Mouse (Mus musculus) cerebellum, postnatal 10 days (tissue): ENCODE data around the gene Gpr62.
"Not testable (repeated sequence)": the region's sequence is repeated elsewhere in the genome, so short reads cannot be mapped to it uniquely, and the experiment has no call there.

Source experiments
- DNase-seq, 2 experiments: peaks; one replicate each; pipeline ENCODE4 v3.0.0; 2021; ENCODE audit warnings: mixed read lengths in 2 of 2

Gpr62 gene

GRCm38 (mm10) chr9:106465571-106466200 lies at the start of gene Gpr62:
TSS of gene Gpr62 (minus strand) at chr9:106465938.
- DNase-seq, result peak; percentile 95 to 96

DNA sequence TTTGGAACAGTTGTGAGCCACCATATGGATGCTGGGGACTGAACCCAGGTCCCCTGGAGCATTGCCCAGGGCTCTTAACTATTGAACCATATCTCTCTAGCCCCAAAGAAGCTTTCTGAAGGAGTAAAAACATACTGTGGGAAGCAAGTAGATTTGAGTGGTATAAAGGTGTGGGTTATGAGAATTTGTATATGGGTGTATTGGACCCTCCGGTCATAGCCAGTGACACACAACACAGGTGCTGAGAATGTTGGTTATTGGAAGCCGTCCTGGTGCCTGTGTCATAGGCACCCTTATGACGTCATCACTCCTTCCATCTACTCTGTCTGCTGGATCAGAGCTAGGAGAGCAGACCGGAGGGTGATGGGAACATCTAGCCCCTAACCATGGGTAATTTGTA lies 48.5 kb upstream of the Gpr62 start, which contains the start of gene Iqcf5:
Gene Iqcf5, plus strand, starts transcription at position 301 of the 400 bp plus-strand sequence.
- no peak for DNase-seq

- DNase-seq, result no peak
These were observed 47.8 kb upstream of the Gpr62 start for GRCm38 (mm10) chr9:106513566-106513965.

- no peak for DNase-seq
These were observed 47.2 kb upstream of the Gpr62 start for GRCm38 (mm10) chr9:106512729-106513450.

GRCm38 (mm10) chr9:106509356-106509755 lies 43.6 kb upstream of the Gpr62 start:
- no peak for DNase-seq

- DNase-seq, result no peak
These were observed 38.5 kb upstream of the Gpr62 start for GRCm38 (mm10) chr9:106504246-106504645.

GRCm38 (mm10) chr9:106501846-106502245 lies 36.1 kb upstream of the Gpr62 start:
- no peak for DNase-seq

GRCm38 (mm10) chr9:106499667-106500066 lies 33.9 kb upstream of the Gpr62 start, which contains the start of gene Iqcf1:
TSS of gene Iqcf1 (plus strand) at chr9:106499967.
- DNase-seq, result no peak

- DNase-seq, result not testable (repeated sequence)
These were observed 21.9 kb upstream of the Gpr62 start for GRCm38 (mm10) chr9:106487602-106488001.

DNA sequence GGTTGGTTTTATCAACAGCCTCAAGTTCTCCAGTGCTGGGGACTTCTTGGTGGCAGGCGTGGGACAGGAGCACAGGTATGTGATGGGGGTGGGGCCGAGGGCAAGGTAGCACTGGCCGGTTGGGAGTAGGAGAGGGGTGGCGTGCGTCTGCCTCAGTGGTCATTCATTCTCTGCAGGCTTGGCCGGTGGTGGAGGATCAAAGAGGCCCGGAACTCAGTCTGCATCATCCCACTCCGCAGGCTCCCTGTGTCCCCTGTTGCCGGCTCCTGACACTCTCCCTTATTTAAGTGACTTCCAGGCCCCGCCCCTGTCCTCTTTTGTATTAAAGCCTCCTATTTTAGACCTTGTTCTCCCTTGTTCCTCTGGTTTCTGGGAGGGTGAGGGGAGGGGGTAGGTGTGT lies 19.3 kb upstream of the Gpr62 start:
- DNase-seq, result peak in 1 of 2 experiments; percentile 5

DNA sequence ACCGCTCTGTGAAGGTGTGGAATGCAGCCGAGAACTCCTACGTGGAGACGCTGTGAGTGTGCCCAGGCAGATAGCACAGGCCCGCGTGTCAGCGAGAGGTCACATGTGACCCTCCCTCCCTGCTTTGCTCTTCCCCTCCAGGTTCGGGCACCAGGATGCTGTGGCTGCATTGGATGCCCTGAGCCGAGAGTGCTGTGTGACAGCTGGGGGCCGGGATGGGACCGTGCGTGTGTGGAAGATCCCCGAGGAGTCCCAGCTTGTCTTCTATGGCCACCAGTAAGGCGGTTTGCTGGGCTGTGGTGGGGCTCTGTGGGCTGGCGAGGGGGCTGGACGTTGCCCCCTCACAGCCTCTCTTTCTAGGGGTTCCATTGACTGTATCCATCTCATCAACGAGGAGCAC lies 17.9 kb upstream of the Gpr62 start:
- no peak for DNase-seq

- DNase-seq, result no peak
These were observed 17.4 kb upstream of the Gpr62 start for GRCm38 (mm10) chr9:106483136-106483535.

GRCm38 (mm10) chr9:106482578-106483115 lies 16.9 kb upstream of the Gpr62 start:
- no peak for DNase-seq

DNA sequence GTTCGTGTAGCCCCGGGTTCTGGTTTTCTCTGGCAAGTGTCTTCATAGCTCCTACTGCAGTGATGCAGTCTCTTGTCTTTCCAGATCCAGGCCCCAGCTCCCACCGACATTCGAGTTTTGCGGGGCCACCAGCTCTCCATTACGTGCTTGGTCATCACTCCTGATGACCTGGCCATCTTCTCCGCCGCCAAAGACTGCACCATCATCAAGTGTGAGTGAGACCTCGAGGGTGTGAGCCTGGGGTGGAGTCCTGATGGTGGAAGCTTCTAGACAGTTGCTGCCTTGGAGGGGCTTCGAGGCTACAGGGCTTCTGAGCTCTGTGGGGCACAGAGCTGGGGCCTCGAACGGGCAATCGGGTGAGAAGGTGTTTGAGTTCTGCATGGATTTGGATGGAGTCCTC lies 15.9 kb upstream of the Gpr62 start:
- peak in 1 of 2 experiments; percentile 1 for DNase-seq

DNA sequence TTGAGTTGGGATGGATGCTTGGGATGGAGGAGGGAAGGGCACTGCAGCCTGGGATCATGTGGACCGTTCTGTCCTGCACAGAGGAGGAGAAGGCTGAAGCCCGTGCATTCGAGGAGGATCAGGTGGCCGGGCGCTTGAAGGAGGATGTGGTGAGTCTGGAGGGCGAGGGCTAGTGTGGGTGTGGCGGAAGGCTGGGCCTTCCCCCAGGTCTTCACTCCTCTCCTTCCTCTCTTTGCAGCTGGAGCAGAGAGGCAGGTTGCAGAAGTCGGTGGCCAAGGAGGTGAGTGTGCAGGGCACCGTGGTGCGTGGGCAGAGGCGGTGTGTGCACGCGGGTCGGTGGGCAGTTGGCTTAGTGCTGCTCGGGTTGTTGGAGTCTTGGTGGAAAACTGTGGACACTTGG lies 15.3 kb upstream of the Gpr62 start:
- DNase-seq, result peak in 1 of 2 experiments; percentile 2

DNA sequence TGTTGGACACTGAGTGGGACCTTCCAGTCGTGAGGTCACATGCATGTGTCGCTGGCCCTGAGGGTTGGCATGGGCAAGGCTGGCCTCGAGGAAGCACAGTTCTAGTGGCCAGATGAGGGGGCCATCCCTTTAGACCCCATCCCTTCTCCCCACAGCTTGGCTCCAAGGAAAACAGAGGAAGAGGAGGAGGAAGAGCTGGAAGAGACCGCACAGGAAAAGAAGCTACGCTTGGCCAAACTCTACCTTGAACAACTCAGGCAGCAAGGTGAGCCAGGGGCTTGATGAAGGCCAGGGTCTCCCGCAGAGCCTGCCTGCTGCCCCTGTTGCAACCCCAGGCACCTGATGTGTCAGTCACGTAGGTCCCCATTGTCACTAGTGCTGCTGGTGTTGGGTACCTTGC lies 14.8 kb upstream of the Gpr62 start:
- peak in 1 of 2 experiments; percentile 1 for DNase-seq

- peak in 1 of 2 experiments; percentile 1 for DNase-seq
These were observed 12.4 kb upstream of the Gpr62 start for GRCm38 (mm10) chr9:106478101-106478500.

DNA sequence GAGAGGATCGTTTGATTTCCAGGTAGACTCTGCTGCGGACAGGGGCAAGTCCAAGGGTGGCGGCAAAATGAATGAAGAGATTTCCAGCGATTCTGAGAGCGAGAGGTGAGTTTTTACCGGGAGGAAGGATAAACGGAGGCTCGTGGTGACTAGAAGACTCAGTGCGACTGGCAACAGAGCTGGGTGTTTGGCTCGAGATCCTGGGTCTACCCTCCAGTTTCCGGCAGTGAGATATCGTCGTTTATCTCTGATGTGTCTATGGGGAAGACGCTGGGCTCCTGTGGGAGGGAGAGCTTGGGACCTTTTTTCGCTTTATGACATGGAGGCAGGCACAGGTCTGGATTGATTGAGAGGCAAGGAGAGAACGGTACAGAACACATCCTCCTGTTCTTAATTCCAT lies 11.9 kb upstream of the Gpr62 start:
- peak in 1 of 2 experiments; percentile 28 for DNase-seq

DNA sequence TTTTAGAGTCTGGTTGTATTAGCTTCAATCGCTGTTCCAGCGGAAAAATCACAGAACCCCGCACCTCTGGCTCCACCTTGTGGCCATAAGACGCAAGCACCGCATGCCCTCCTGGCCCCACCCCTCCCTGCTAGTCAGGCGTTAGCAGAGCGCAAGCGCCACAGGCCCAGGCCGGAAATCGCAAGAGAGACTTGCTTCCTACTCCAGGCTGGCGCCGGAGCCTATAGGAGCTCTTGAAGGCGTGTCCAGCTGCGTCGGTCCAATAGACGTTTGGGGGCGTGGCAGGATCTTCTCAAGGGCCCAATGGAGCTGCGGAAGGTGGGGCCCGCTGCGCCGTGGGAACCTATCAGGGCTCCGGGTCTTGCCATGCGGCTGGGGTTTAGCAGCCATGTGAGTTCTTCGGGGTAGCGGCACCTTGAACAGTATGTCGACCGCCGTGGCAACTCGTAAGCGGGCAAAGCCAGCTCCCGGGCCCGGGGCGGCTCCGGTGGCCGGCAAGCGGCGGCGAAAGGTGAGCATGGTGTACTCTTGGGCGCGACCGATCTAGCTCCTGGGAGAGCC lies 11.3 kb upstream of the Gpr62 start, which contains the start of gene Parp3:
Gene Parp3, minus strand, starts transcription at position 26 of the 561 bp plus-strand sequence.
- DNase-seq, result peak; percentile 98 to 99

DNA sequence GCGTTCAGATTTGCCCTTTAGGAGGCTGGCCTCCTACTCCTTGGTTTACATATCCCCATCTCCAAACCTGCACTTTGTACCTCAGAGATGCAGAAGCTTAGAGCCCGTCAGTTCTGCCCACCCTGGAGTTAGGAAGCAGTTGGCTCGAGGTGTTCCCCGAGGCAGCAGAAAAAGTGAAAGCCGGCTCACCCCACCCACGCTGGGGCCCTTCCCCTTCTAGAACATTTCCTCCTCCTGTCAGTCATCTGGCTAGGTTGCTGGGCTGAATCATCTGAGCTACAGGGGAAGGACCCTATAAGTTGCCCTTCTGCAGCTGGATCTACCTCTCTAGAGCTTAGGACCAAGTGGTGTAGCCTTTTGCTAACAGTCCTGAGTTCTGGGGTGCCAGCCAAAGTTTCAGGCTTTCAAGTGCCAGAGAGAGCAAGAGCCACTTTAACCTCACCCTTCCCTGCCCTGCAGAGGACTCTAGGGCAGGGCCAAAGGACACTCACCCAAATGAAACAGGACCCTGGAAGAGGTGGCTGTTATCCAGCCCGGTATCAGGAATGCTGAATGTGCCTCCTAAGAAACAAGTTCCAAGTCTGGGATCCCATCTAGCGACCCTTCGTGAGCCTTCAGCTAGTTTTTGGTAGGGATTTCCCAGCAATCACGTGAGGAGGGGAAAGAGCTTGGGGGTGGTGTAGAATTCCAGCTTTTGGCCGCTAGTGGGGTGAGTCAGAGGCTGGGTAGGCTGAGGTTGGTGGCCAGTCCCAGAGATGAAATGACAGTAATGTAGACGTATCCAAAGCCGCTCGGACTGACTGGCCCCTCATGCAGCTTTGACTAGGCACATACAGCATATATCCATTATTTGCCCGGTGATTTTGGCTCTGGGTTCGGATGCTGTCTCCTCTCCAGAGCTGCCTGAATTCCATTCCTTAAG lies 10.5 kb upstream of the Gpr62 start:
- DNase-seq, result no peak

DNA sequence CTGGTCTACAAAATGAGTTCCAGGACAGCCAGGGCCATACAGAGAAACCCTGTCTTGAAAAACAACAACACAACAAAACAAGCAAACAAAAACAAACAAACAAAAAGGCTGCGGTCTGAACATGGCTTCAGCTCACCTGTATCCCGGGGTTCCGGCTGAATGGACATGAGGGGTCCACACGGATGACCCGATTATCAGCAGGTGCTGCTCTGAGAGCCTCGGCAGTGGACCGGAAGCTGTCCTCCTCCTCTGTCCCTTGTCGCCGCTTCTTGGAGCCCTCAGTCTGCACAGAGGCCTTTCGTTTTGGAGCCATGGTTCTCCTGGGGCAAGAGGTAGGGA lies 9.9 kb upstream of the Gpr62 start, which contains the start of gene Rrp9:
Gene Rrp9, plus strand, starts transcription at position 301 of the 339 bp plus-strand sequence.
- peak in 1 of 2 experiments; percentile 29 for DNase-seq

DNA sequence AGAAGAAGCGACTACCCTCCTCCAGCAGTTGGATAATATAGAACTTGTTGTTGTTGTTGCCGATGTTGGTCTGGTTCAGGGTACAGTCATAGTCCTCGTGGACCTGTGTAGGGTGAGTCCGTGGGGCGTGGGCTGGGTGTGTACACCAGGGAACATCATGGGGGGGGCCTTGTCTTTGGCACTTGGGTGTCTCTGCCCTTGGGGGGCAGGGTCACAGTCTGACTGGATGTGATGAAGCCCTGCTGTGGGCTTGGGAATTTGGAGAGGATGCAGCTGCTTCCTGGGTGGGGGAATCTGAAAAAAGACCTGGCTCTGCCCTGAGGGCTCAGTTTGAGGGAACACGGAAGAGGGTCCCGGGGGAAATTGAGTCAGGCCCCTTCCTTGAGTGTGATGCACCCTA lies 9.3 kb upstream of the Gpr62 start:
- DNase-seq, result peak; percentile 36 to 38
